ENCODE assay signal across 12 mouse cellular contexts in genomic region chr11:51494178-51494577, GRCm38 (mm10).
DNase-seq lines count a peak whose midpoint lies in the region.
"Had no signal": no experiment of that assay in that cellular context is flagged by ENCODE, and none has a peak within 500 bp of the region (broad histone marks: within the 10 kb centered on the region; RNA-seq: fewer than 3 reads in every experiment).

No protein-coding gene starts in this region.

- peak; percentile 49 for DNase-seq in gastrocnemius, postnatal 14 days
- no peak for DNase-seq in gastrocnemius, adult 18-20 months (ENCODE audit: low spot score)
- DNase-seq in lung, postnatal 36 days, result peak; percentile 32
- no peak for DNase-seq in lung, postnatal 25 days (ENCODE audit: low spot score)
- peak; percentile 16 for DNase-seq in gastrocnemius, postnatal 25 days
- peak; percentile 42 for DNase-seq in thymus, postnatal 4 days
- no peak for DNase-seq in embryo, embryonic 9.5 days (ENCODE audit: extremely low spot score)
- DNase-seq: cerebellum, adult 11 months; heart, adult 11 months; kidney, postnatal 25 days; left cerebral cortex, postnatal 4 days; lung, embryonic 14.5 days had no signal

- intact Hi-C loops in gastrocnemius, postnatal 14 days (cut with DNase I; ENCODE audit: low total_unique reads), result no loop called here

Comparison
In these comparisons a context has a peak if more than half of its experiments do, and no peak if none do; other contexts are left out.
1. DNase-seq: peak in gastrocnemius, postnatal 14 days (single experiment), lung, postnatal 36 days (single experiment), gastrocnemius, postnatal 25 days (single experiment) and thymus, postnatal 4 days (single experiment); none in gastrocnemius, adult 18-20 months (single experiment), lung, postnatal 25 days (single experiment) and embryo, embryonic 9.5 days (single experiment).